Mouse (Mus musculus): ENCODE results near the gene Rasa3. TPM values are rescaled to one million over a fixed set of nuclear protein-coding genes. Genes with fewer than 3 reads are reported as not detected.

Gene Rasa3
- polyA plus RNA-seq, 1 experiment from 2014 or later, result 28.6 TPM

- H3K9me3 ChIP-seq (ENCODE audit: control insufficient read depth, low read length), result no peaks in the 10 kb centered on the region
- ATAC-seq (replicated peaks; ENCODE audit: low FRiP score) (no peak), DNase-seq (ENCODE audit: low spot score) (no peak)
- H3K27ac ChIP-seq (ENCODE audit: low read depth, low read length), result no peak overlapping the region
- no peaks in the 10 kb centered on the region for H3K27me3 ChIP-seq (ENCODE audit: control insufficient read depth, insufficient read depth, low read length)
- no peaks in the 10 kb centered on the region for H3K36me3 ChIP-seq (ENCODE audit: control insufficient read depth, insufficient read depth, low read length)
- no peak overlapping the region for H3K9ac ChIP-seq (ENCODE audit: low read length)
- no peak overlapping the region for H3K4me2 ChIP-seq (ENCODE audit: low read depth, low read length, severe bottlenecking)
- no peak overlapping the region for H3K4me3 ChIP-seq (ENCODE audit: low read depth, low read length)
- WGBS, result 91% methylated on average over 9 of the region's 9 CpGs
- no peaks in the 10 kb centered on the region for H3K4me1 ChIP-seq (replicated peaks; ENCODE audit: control insufficient read depth, insufficient read depth, low read length)
Measured at GRCm38 (mm10) chr8:13519503-13519902, 157.9 kb downstream of the Rasa3 start.

GRCm38 (mm10) chr8:13517284-13517781 lies 160.1 kb downstream of the Rasa3 start:
- no peak overlapping the region for H3K4me2 ChIP-seq (ENCODE audit: low read depth, low read length, severe bottlenecking)
- no peaks in the 10 kb centered on the region for H3K36me3 ChIP-seq (ENCODE audit: control insufficient read depth, insufficient read depth, low read length)
- DNase-seq (ENCODE audit: low spot score) (no peak), ATAC-seq (replicated peaks; ENCODE audit: low FRiP score) (no peak)
- no peak overlapping the region for H3K9ac ChIP-seq (ENCODE audit: low read length)
- no peak overlapping the region for H3K27ac ChIP-seq (ENCODE audit: low read depth, low read length)
- H3K4me1 ChIP-seq (replicated peaks; ENCODE audit: control insufficient read depth, insufficient read depth, low read length), result no peaks in the 10 kb centered on the region
- 87% methylated on average over 6 of the region's 6 CpGs for WGBS
- no peak overlapping the region for H3K4me3 ChIP-seq (ENCODE audit: low read depth, low read length)
- no peaks in the 10 kb centered on the region for H3K27me3 ChIP-seq (ENCODE audit: control insufficient read depth, insufficient read depth, low read length)
- no peaks in the 10 kb centered on the region for H3K9me3 ChIP-seq (ENCODE audit: control insufficient read depth, low read length)

Other genes starting within 250 kb of the Rasa3 start
- 0.39 TPM in 1 of 2 replicates, not detected in the other for gene Tmem255b, start 242.4 kb downstream of the Rasa3 start, polyA plus RNA-seq (2014; fragmentation: Nextera tagmentation; extraction: Ambion mirVana)
- gene Gas6, start 183.1 kb downstream of the Rasa3 start, polyA plus RNA-seq (2014; fragmentation: Nextera tagmentation; extraction: Ambion mirVana), result 9.8 and 10.5 TPM in 2 replicates
- gene 1700029H14Rik, start 115.1 kb downstream of the Rasa3 start, polyA plus RNA-seq (2014; fragmentation: Nextera tagmentation; extraction: Ambion mirVana), result not detected in 2 replicates
- gene Cfap97d2, start 28.3 kb upstream of the Rasa3 start, polyA plus RNA-seq (2014; fragmentation: Nextera tagmentation; extraction: Ambion mirVana), result 0.96 and 1.3 TPM in 2 replicates
- gene Cdc16, start 80.1 kb upstream of the Rasa3 start, polyA plus RNA-seq (2014; fragmentation: Nextera tagmentation; extraction: Ambion mirVana), result 245 and 247 TPM in 2 replicates
- 42.9 and 45.4 TPM in 2 replicates for gene Upf3a, start 108.0 kb upstream of the Rasa3 start, polyA plus RNA-seq (2014; fragmentation: Nextera tagmentation; extraction: Ambion mirVana)
- not detected in 2 replicates for gene AF366264, start 160.8 kb upstream of the Rasa3 start, polyA plus RNA-seq (2014; fragmentation: Nextera tagmentation; extraction: Ambion mirVana)
- gene Champ1, start 192.0 kb upstream of the Rasa3 start, polyA plus RNA-seq (2014; fragmentation: Nextera tagmentation; extraction: Ambion mirVana), result 57.4 and 60.2 TPM in 2 replicates
- gene Coprs, start 212.7 kb upstream of the Rasa3 start, polyA plus RNA-seq (2014; fragmentation: Nextera tagmentation; extraction: Ambion mirVana), result 68.2 and 74.4 TPM in 2 replicates

All from forebrain, embryonic 11.5 days (tissue).